Mouse (Mus musculus) myocyte (in vitro differentiated cells): Measurements from ENCODE around the gene Asb7. TPM values are rescaled to one million over a fixed set of nuclear protein-coding genes. Genes with fewer than 3 reads are reported as not detected.

Source experiments
- H3K27me3 ChIP-seq: one replicate; pipeline ENCODE4 v1.6.1; 2011; ENCODE audit not compliant: control insufficient read depth, insufficient read depth, insufficient read length
- H3K36me3 ChIP-seq: one replicate; pipeline ENCODE4 v1.6.1; 2011; ENCODE audit not compliant: control insufficient read depth, insufficient read depth
- H3K4me2 ChIP-seq: one replicate; pipeline ENCODE4 v1.6.1; 2011; ENCODE audit warnings: low read depth, control low read depth
- H3K4me3 ChIP-seq: one replicate; pipeline ENCODE4 v1.5.1; 2011; ENCODE audit warnings: mild to moderate bottlenecking, control low read depth, moderate library complexity
- H3K79me2 ChIP-seq: one replicate; pipeline ENCODE4 v1.6.1; 2011; ENCODE audit not compliant: control insufficient read depth, insufficient read depth
- H3ac ChIP-seq: one replicate; pipeline ENCODE4 v1.6.1; 2011; ENCODE audit not compliant: control insufficient read depth, insufficient read length
- CEBPB ChIP-seq: IDR thresholded peaks from 2 replicates; pipeline ENCODE4 v1.6.1; 2011; ENCODE audit warnings: mild to moderate bottlenecking, moderate library complexity; ENCODE audit not compliant: poor library complexity, insufficient read depth, severe bottlenecking
- E2F4 ChIP-seq: IDR thresholded peaks from one replicate; pipeline ENCODE4 v1.6.1; 2011; ENCODE audit warnings: mild to moderate bottlenecking, control low read depth, moderate library complexity; ENCODE audit not compliant: insufficient read depth
- MAX ChIP-seq: IDR thresholded peaks from one replicate; pipeline ENCODE4 v1.6.1; 2011; ENCODE audit warnings: low read depth, mild to moderate bottlenecking, control low read depth
- MYOD1 ChIP-seq, 3 experiments: IDR thresholded peaks; one replicate each; pipeline ENCODE4 v1.6.1; 2011; ENCODE audit warnings: control low read depth in 2 of 3, low read depth in 2 of 3, mild to moderate bottlenecking in 2 of 3, moderate library complexity in 1 of 3; ENCODE audit not compliant: insufficient read length in 2 of 3, control insufficient read depth in 1 of 3
- MYOG ChIP-seq, 3 experiments: IDR thresholded peaks; one replicate each; pipeline ENCODE4 v1.6.1; 2011; ENCODE audit warnings: control low read depth in 2 of 3, low read depth in 2 of 3, mild to moderate bottlenecking in 2 of 3; ENCODE audit not compliant: insufficient read length in 2 of 3, control insufficient read depth in 1 of 3, insufficient read depth in 1 of 3
- POLR2A ChIP-seq: IDR thresholded peaks from one replicate; pipeline ENCODE4 v1.6.1; 2011; ENCODE audit warnings: low read depth, mild to moderate bottlenecking, control low read depth, moderate library complexity; ENCODE audit not compliant: insufficient read length
- POLR2AphosphoS2 ChIP-seq: IDR thresholded peaks from one replicate; pipeline ENCODE4 v1.6.1; 2011; ENCODE audit warnings: low read depth, control low read depth; ENCODE audit not compliant: insufficient read length
- REST ChIP-seq: IDR thresholded peaks from one replicate; pipeline ENCODE4 v1.6.1; 2011; ENCODE audit warnings: mild to moderate bottlenecking, control low read depth, moderate library complexity; ENCODE audit not compliant: insufficient read depth, insufficient read length
- SRF ChIP-seq: IDR thresholded peaks from one replicate; pipeline ENCODE4 v1.6.1; 2011; ENCODE audit warnings: low read depth; ENCODE audit not compliant: control insufficient read depth, insufficient read length
- TCF12 ChIP-seq: IDR thresholded peaks from one replicate; pipeline ENCODE4 v1.6.1; 2011; ENCODE audit warnings: mild to moderate bottlenecking, control low read depth; ENCODE audit not compliant: poor library complexity, insufficient read depth, severe bottlenecking
- TCF3 ChIP-seq: IDR thresholded peaks from one replicate; pipeline ENCODE4 v1.6.1; 2011; ENCODE audit warnings: low read depth, control low read depth; ENCODE audit not compliant: insufficient read length
- USF1 ChIP-seq: IDR thresholded peaks from one replicate; pipeline ENCODE4 v1.6.1; 2011; ENCODE audit warnings: low read depth, mild to moderate bottlenecking, control low read depth, moderate library complexity
- polyA plus RNA-seq: library from polyadenylated mRNA; unstranded; fragments of >200 nt; fragmentation: generic; extraction: Trizol; gene quantifications from one replicate; pipeline ENCODE4 v1.2.1, GENCODE M21; 2012; ENCODE audit warnings: missing spikeins

The Asb7 gene
- polyA plus RNA-seq, 1 experiment = 4.8 TPM

DNA sequence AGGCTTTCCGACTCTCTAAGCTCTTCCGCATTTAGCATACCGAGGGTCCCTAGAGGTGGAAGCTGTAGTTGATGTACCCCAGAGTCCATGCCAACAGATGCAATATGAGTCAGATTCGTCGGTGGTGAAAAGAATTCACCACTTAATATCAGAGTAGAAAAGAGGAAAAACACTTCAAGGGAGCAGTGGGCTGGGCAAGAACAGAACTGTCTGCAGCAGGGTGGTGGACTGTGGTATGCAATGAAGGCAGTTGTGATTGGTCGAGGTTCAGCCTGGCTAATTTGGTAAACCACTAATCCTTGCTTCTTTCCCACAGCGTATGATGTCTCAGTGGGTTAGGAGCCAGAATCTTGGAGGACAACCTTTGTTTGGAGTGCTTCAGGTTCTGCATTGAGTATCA is 13.3 kb upstream of the Asb7 start:
- peaks cover 3% of the 10 kb centered on the region for H3K36me3 ChIP-seq
- no peaks in the 10 kb centered on the region for H3K79me2 ChIP-seq
- no peak overlapping the region for H3ac ChIP-seq
- H3K4me3 ChIP-seq = no peak overlapping the region
- no peaks in the 10 kb centered on the region for H3K27me3 ChIP-seq
- TF ChIP-seq POLR2A = no peak
- no peak for TF ChIP-seq E2F4
- TF ChIP-seq TCF12 = no peak
- no peak for TF ChIP-seq USF1
- no peak for TF ChIP-seq MYOG (IDR thresholded peaks at IDR 0.05; ENCODE audit: control insufficient read depth in 1 of 3, insufficient read depth in 1 of 3, insufficient read length in 2 of 3, low read depth in 2 of 3)
- no peak for TF ChIP-seq MAX
- TF ChIP-seq CEBPB = no peak
- no peak for TF ChIP-seq MYOD1 (IDR thresholded peaks at IDR 0.05; ENCODE audit: control insufficient read depth in 1 of 3, insufficient read length in 2 of 3, low read depth in 2 of 3)
- no peak for TF ChIP-seq TCF3
- no peak for TF ChIP-seq REST
- no peak for TF ChIP-seq SRF
- no peak for TF ChIP-seq POLR2AphosphoS2
- no peak overlapping the region for H3K4me2 ChIP-seq

- Histone ChIP-seq H3ac (no peak overlapping the region), H3K36me3 (peaks cover 12% of the 10 kb centered on the region), H3K4me2 (no peak overlapping the region), H3K79me2 (peaks cover 20% of the 10 kb centered on the region), H3K27me3 (no peaks in the 10 kb centered on the region), H3K4me3 (no peak overlapping the region)
- TF ChIP-seq USF1 (no peak), POLR2AphosphoS2 (no peak), MYOG (IDR thresholded peaks at IDR 0.05; ENCODE audit: control insufficient read depth in 1 of 3, insufficient read depth in 1 of 3, insufficient read length in 2 of 3, low read depth in 2 of 3) (no peak), CEBPB (no peak), TCF3 (no peak), REST (no peak), MYOD1 (IDR thresholded peaks at IDR 0.05; ENCODE audit: control insufficient read depth in 1 of 3, insufficient read length in 2 of 3, low read depth in 2 of 3) (no peak), SRF (no peak), POLR2A (no peak), E2F4 (no peak), MAX (no peak), TCF12 (no peak)
Measured at GRCm38 (mm10) chr7:66694467-66694866, 5.1 kb upstream of the Asb7 start.

DNA sequence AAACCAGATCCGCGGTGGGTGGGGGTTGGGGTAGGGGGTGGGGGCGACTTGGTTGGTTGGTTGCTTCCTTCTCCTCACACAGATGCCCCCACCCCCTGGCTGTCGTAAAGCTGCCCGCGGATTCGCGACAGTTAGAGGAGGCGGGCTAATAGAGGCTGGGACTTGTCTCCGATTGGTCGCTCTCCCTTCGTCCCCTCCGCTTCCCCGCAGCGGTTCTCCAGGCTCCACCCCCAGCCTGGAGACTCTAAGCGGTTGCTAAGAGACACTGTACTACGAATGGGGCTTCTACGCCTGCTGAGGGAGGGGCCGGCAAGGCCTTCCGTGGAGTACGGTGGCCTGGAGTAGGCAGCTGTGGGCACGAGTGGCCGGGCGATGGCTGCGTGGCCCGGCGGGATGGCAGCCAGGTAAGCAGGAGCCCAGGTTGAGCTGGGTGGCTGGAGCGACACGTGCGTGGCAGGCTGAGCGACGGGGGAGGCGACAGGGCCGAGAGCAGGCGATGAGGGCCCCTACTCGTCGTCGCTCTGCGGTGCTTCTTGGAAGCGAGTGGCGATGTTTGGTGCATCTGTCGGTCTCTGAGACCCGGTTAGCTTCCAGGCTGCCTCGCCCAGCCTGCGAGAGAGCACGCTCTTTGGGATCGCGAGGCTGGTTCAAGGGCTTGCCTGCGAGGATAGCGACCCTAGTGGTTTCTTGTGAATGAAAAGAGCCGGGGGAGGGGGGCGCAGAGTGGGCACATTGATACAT is 394 bp upstream of the Asb7 start, which contains the start of gene Lins1:
Gene Lins1 (plus strand): TSS at position 270 of the 741 bp plus-strand sequence.
- peaks cover 32% of the 10 kb centered on the region for H3K79me2 ChIP-seq
- peaks cover 7% of the 10 kb centered on the region for H3K36me3 ChIP-seq
- H3K27me3 ChIP-seq = no peaks in the 10 kb centered on the region
- TF ChIP-seq USF1 = no peak
- peak; percentile 33 for TF ChIP-seq SRF
- TF ChIP-seq POLR2A = peak; percentile 98
- TF ChIP-seq POLR2AphosphoS2 = peak; percentile 94
- no peak for TF ChIP-seq MAX
- TF ChIP-seq E2F4 = no peak
- peak in 2 of 3 experiments; percentile 73 to 78 for TF ChIP-seq MYOG (IDR thresholded peaks at IDR 0.05; ENCODE audit: control insufficient read depth in 1 of 3, insufficient read depth in 1 of 3, insufficient read length in 2 of 3, low read depth in 2 of 3)
- TF ChIP-seq MYOD1 (IDR thresholded peaks at IDR 0.05; ENCODE audit: control insufficient read depth in 1 of 3, insufficient read length in 2 of 3, low read depth in 2 of 3) = peak in 2 of 3 experiments; percentile 76
- TF ChIP-seq CEBPB = no peak
- peak within 1 kb of the TSS; percentile 96 for H3ac ChIP-seq
- H3K4me2 ChIP-seq = peak within 1 kb of the TSS; percentile 99
- peak within 1 kb of the TSS; percentile 62 for H3K4me3 ChIP-seq

DNA sequence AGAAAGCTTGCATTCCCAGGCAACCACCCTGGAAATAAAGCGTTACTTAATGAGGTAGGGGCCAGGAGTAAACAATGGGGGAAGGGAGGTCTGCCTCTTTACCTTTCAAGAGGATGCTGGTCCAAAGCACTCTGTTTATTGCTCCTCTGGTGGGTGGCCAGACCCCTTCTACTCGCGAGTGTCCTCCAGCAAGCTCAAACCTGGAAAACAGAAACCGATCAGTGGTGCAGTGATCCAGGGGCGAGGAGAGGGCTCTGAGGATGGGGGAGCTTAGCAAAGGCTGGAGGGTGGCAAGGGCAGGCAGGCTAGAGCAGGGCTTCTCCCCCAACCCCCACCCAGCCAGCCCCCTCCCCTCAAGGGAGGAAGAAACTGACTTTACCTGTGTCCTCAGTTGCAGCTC is 675 bp downstream of the Asb7 start:
- Histone ChIP-seq H3K4me3 (peak overlapping the region; percentile 62), H3ac (peak overlapping the region; percentile 96), H3K79me2 (peaks cover 32% of the 10 kb centered on the region), H3K27me3 (no peaks in the 10 kb centered on the region), H3K4me2 (peak overlapping the region; percentile 91), H3K36me3 (peaks cover 7% of the 10 kb centered on the region)
- no peak for TF ChIP-seq MAX
- no peak for TF ChIP-seq TCF3
- TF ChIP-seq CEBPB = no peak
- TF ChIP-seq MYOD1 (IDR thresholded peaks at IDR 0.05; ENCODE audit: control insufficient read depth in 1 of 3, insufficient read length in 2 of 3, low read depth in 2 of 3) = no peak
- TF ChIP-seq E2F4 = no peak
- no peak for TF ChIP-seq SRF
- TF ChIP-seq TCF12 = no peak
- no peak for TF ChIP-seq POLR2A
- TF ChIP-seq USF1 = no peak
- TF ChIP-seq REST = no peak
- TF ChIP-seq MYOG (IDR thresholded peaks at IDR 0.05; ENCODE audit: control insufficient read depth in 1 of 3, insufficient read depth in 1 of 3, insufficient read length in 2 of 3, low read depth in 2 of 3) = no peak
- no peak for TF ChIP-seq POLR2AphosphoS2
